Comparison of ENCODE assay signal across 28 mouse cellular contexts in the genomic region with DNA sequence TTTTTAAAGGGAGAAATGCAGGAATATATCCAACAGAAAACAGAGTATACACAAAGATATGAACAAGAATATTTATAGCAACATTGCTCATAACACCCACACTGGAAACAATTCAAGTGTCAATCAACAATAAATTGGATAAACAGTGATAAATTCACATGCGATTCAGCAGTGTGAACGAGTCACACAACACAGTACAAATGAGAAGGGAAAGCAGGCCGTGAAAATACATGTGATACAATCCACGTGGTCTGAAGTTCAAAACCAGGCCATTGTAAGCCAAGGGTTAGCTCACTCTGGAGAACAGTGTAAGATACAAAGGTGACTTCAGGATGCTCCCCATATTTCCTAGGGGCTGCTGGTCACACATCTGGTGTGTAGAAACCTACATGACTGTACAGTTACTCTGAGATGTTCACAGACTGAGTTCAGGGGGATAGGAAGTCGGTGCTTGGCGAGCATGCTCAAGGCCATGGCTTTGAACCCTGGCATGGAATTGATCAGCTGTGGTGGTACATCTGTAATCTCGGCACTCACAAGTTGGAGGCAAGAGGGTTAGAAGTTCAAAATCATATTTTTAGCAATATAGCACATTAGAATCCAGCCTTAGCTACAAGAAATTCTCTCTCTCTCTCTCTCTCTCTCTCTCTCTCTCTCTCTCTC. TPM values are rescaled to one million over a fixed set of nuclear protein-coding genes. Genes with fewer than 3 reads are reported as not detected.
DNase-seq lines count a peak whose midpoint lies in the region; ATAC-seq and TF ChIP-seq lines count a peak whose summit lies in the region.
"Had no signal": no experiment of that assay in that cellular context is flagged by ENCODE, and none has a peak within 500 bp of the region (broad histone marks: within the 10 kb centered on the region; RNA-seq: fewer than 3 reads in every experiment).

No protein-coding gene starts in this region.

- WGBS in forebrain, embryonic 14.5 days, result 68% methylated on average over 7 of the region's 7 CpGs
- 85% methylated on average over 7 of the region's 7 CpGs for WGBS in forebrain, embryonic 11.5 days
- 51% methylated on average over 7 of the region's 7 CpGs for WGBS in heart, embryonic 13.5 days
- WGBS in liver, postnatal 0 days (ENCODE audit: insufficient replicate concordance), result 67% methylated on average over 7 of the region's 7 CpGs

- TF ChIP-seq EP300 in liver, postnatal 0 days (IDR thresholded peaks at IDR 0.05; ENCODE audit: low read depth), result no peak

- no peaks in the 10 kb centered on the region for H3K27me3 ChIP-seq in forebrain, embryonic 14.5 days (replicated peaks; ENCODE audit: control insufficient read depth, insufficient read depth, low read length)
- no peaks in the 10 kb centered on the region for H3K27me3 ChIP-seq in forebrain, embryonic 11.5 days (ENCODE audit: control insufficient read depth, insufficient read depth, low read length)
- peaks cover 6% of the 10 kb centered on the region; the same call in 1 of the 2 replicates for H3K27me3 ChIP-seq in heart, embryonic 13.5 days (replicated peaks)
- H3K27me3 ChIP-seq in liver, postnatal 0 days (ENCODE audit: insufficient read depth, low read length), result no peaks in the 10 kb centered on the region
- H3K27me3 ChIP-seq: forebrain, embryonic 15.5 days; hindbrain, embryonic 13.5 days; intestine, embryonic 15.5 days; kidney, embryonic 15.5 days; Patski had no signal

- TF ChIP-seq CTCF in liver, postnatal 0 days (IDR thresholded peaks at IDR 0.05; ENCODE audit: low read depth), result no peak

- no peak for ATAC-seq in forebrain, embryonic 14.5 days
- no peak for ATAC-seq in forebrain, embryonic 11.5 days (replicated peaks; ENCODE audit: low FRiP score)
- no peak for ATAC-seq in heart, embryonic 13.5 days (ENCODE audit: extremely low read depth, insufficient number of reproducible peaks, low FRiP score, low TSS enrichment)
- no peak for ATAC-seq in liver, postnatal 0 days
- ATAC-seq: forebrain, embryonic 15.5 days; hindbrain, embryonic 16.5 days; intestine, embryonic 15.5 days; Patski had no signal

- no peaks in the 10 kb centered on the region for H3K36me3 ChIP-seq in forebrain, embryonic 14.5 days (ENCODE audit: control insufficient read depth, insufficient read depth, low read length)
- H3K36me3 ChIP-seq in forebrain, embryonic 11.5 days (ENCODE audit: control insufficient read depth, insufficient read depth, low read length), result no peaks in the 10 kb centered on the region
- H3K36me3 ChIP-seq in heart, embryonic 13.5 days, result no peaks in the 10 kb centered on the region; the same call in 1 of the 2 replicates
- H3K36me3 ChIP-seq in liver, postnatal 0 days (replicated peaks; ENCODE audit: insufficient read depth, low read length), result no peaks in the 10 kb centered on the region
- H3K36me3 ChIP-seq: forebrain, embryonic 15.5 days; G1E; hindbrain, embryonic 10.5 days; hindbrain, embryonic 13.5 days; intestine, embryonic 15.5 days; kidney, embryonic 15.5 days had no signal

- no peak overlapping the region for H3K4me3 ChIP-seq in forebrain, embryonic 14.5 days (ENCODE audit: low read depth, low read length)
- H3K4me3 ChIP-seq in forebrain, embryonic 11.5 days (ENCODE audit: low read depth, low read length), result no peak overlapping the region
- H3K4me3 ChIP-seq in heart, embryonic 13.5 days, result no peak overlapping the region
- no peak overlapping the region for H3K4me3 ChIP-seq in liver, postnatal 0 days (ENCODE audit: low read depth, low read length)
- H3K4me3 ChIP-seq: forebrain, embryonic 15.5 days; gastrocnemius, adult 2 months; heart, adult 2 months; hindbrain, embryonic 10.5 days; hindbrain, embryonic 13.5 days; intestine, embryonic 15.5 days; kidney, embryonic 15.5 days had no signal

- peaks cover 6% of the 10 kb centered on the region; the same call in 1 of the 2 replicates for H3K4me1 ChIP-seq in forebrain, embryonic 14.5 days (ENCODE audit: control insufficient read depth, insufficient read depth, low read length)
- H3K4me1 ChIP-seq in forebrain, embryonic 11.5 days (replicated peaks; ENCODE audit: control insufficient read depth, insufficient read depth, low read length), result no peaks in the 10 kb centered on the region
- H3K4me1 ChIP-seq in heart, embryonic 13.5 days, result peaks cover 34% of the 10 kb centered on the region
- H3K4me1 ChIP-seq in liver, postnatal 0 days (ENCODE audit: insufficient read depth), result no peaks in the 10 kb centered on the region

- no peak overlapping the region for H3K9ac ChIP-seq in forebrain, embryonic 14.5 days (ENCODE audit: low read length)
- no peak overlapping the region for H3K9ac ChIP-seq in forebrain, embryonic 11.5 days (ENCODE audit: low read length)
- H3K9ac ChIP-seq in heart, embryonic 13.5 days, result no peak overlapping the region
- H3K9ac ChIP-seq in liver, postnatal 0 days (replicated peaks), result no peak overlapping the region
- H3K9ac ChIP-seq: forebrain, embryonic 15.5 days; hindbrain, embryonic 13.5 days; intestine, embryonic 15.5 days; kidney, embryonic 15.5 days had no signal

- DNase-seq in forebrain, embryonic 14.5 days (ENCODE audit: low spot score), result peak; percentile 20
- no peak for DNase-seq in forebrain, embryonic 11.5 days (ENCODE audit: low spot score)
- DNase-seq in heart, postnatal 4 days, result no peak
- DNase-seq in 3T3-L1 (ENCODE audit: low read depth, low spot score) (peak; percentile 74), adipocyte (ENCODE audit: low spot score) (peak; percentile 53)
- DNase-seq in adrenal gland, postnatal 25 days, result no peak
- no peak for DNase-seq in liver, postnatal 0 days
- DNase-seq: adrenal gland, adult 2 months; adrenal gland, postnatal 14 days; B cell, adult 2 months; cerebellum, adult 18-20 months; cerebellum, adult 9-10 months; cerebellum, postnatal 14 days; gastrocnemius, adult 2 months; gastrocnemius, postnatal 25 days; heart, adult 2 months; kidney, adult 11 months; kidney, adult 8-10 months had no signal

- H3K9me3 ChIP-seq in forebrain, embryonic 14.5 days (replicated peaks; ENCODE audit: control insufficient read depth, low read length), result no peaks in the 10 kb centered on the region
- H3K9me3 ChIP-seq in forebrain, embryonic 11.5 days (ENCODE audit: control insufficient read depth, low read length), result no peaks in the 10 kb centered on the region
- H3K9me3 ChIP-seq in heart, embryonic 13.5 days, result no peaks in the 10 kb centered on the region
- no peaks in the 10 kb centered on the region for H3K9me3 ChIP-seq in liver, postnatal 0 days (ENCODE audit: low read length)
- H3K9me3 ChIP-seq: forebrain, embryonic 15.5 days; G1E; hindbrain, embryonic 10.5 days; hindbrain, embryonic 13.5 days; intestine, embryonic 15.5 days; kidney, embryonic 15.5 days had no signal

- H3K4me2 ChIP-seq in forebrain, embryonic 14.5 days (ENCODE audit: low read length), result no peak overlapping the region
- no peak overlapping the region for H3K4me2 ChIP-seq in forebrain, embryonic 11.5 days (ENCODE audit: low read depth, low read length, severe bottlenecking)
- H3K4me2 ChIP-seq in heart, embryonic 13.5 days, result no peak overlapping the region
- H3K4me2 ChIP-seq in liver, postnatal 0 days (ENCODE audit: low read depth, low read length), result no peak overlapping the region
- H3K4me2 ChIP-seq: forebrain, embryonic 15.5 days; heart, embryonic 11.5 days; hindbrain, embryonic 13.5 days; intestine, embryonic 15.5 days; kidney, embryonic 15.5 days had no signal

- no peak overlapping the region for H3K27ac ChIP-seq in forebrain, embryonic 14.5 days (ENCODE audit: low read depth, low read length)
- no peak overlapping the region for H3K27ac ChIP-seq in forebrain, embryonic 11.5 days (ENCODE audit: low read depth, low read length)
- 0 out of 2 replicates have a peak overlapping the region, but pooled peaks have one; percentile 29 for H3K27ac ChIP-seq in heart, embryonic 13.5 days (replicated peaks)
- no peak overlapping the region for H3K27ac ChIP-seq in liver, postnatal 0 days (ENCODE audit: low read depth)
- H3K27ac ChIP-seq: forebrain, embryonic 15.5 days; gastrocnemius, adult 2 months; heart, adult 2 months; hindbrain, embryonic 10.5 days; hindbrain, embryonic 13.5 days; intestine, embryonic 15.5 days; kidney, embryonic 15.5 days had no signal

RNA-seq across cellular contexts. Expression of a gene that starts 10.2 kb away (rescaled TPM):
- 4.6 and 7.6 TPM in 2 replicates for polyA plus RNA-seq in forebrain, embryonic 14.5 days (2014; fragmentation: Nextera tagmentation; extraction: Ambion mirVana)
- polyA plus RNA-seq in forebrain, embryonic 11.5 days (2014; fragmentation: Nextera tagmentation; extraction: Ambion mirVana), result 6.6 and 7.4 TPM in 2 replicates
- polyA plus RNA-seq in heart, embryonic 13.5 days (2015; fragmentation: Nextera tagmentation; extraction: Ambion mirVana), result 34.0 and 35.0 TPM in 2 replicates
- 10 to 100 TPM; 39.5 to 40.6 TPM for total RNA-seq in heart, postnatal 4 days (2021)
- 8.3 and 8.7 TPM in 2 replicates for total RNA-seq in adrenal gland, postnatal 25 days (2021)
- polyA plus RNA-seq in liver, postnatal 0 days (2015; fragmentation: Nextera tagmentation; extraction: Ambion mirVana), result 1.7 and 1.8 TPM in 2 replicates

RNA-seq across cellular contexts. Expression of a gene that starts 17.1 kb away (rescaled TPM):
- polyA plus RNA-seq in forebrain, embryonic 14.5 days (2014; fragmentation: Nextera tagmentation; extraction: Ambion mirVana), result 0.48 and 0.74 TPM in 2 replicates
- 0.21 and 0.44 TPM in 2 replicates for polyA plus RNA-seq in forebrain, embryonic 11.5 days (2014; fragmentation: Nextera tagmentation; extraction: Ambion mirVana)
- polyA plus RNA-seq in heart, embryonic 13.5 days (2015; fragmentation: Nextera tagmentation; extraction: Ambion mirVana), result 0.87 and 1.4 TPM in 2 replicates
- total RNA-seq in heart, postnatal 4 days (2021), result under 1 TPM; 0.45 to 0.83 TPM
- 0.27 and 1.2 TPM in 2 replicates for total RNA-seq in adrenal gland, postnatal 25 days (2021)
- polyA plus RNA-seq in liver, postnatal 0 days (2015; fragmentation: Nextera tagmentation; extraction: Ambion mirVana), result 0.25 and 0.48 TPM in 2 replicates

RNA-seq across cellular contexts. Expression of a gene that starts 18.7 kb away (rescaled TPM):
- polyA plus RNA-seq in forebrain, embryonic 14.5 days (2014; fragmentation: Nextera tagmentation; extraction: Ambion mirVana), result 37.1 and 43.1 TPM in 2 replicates
- polyA plus RNA-seq in forebrain, embryonic 11.5 days (2014; fragmentation: Nextera tagmentation; extraction: Ambion mirVana), result 45.5 and 57.8 TPM in 2 replicates
- 62.0 and 63.4 TPM in 2 replicates for polyA plus RNA-seq in heart, embryonic 13.5 days (2015; fragmentation: Nextera tagmentation; extraction: Ambion mirVana)
- total RNA-seq in heart, postnatal 4 days (2021), result 10 to 100 TPM; 86.3 to 87.0 TPM
- 83.6 and 88.2 TPM in 2 replicates for total RNA-seq in adrenal gland, postnatal 25 days (2021)
- polyA plus RNA-seq in liver, postnatal 0 days (2015; fragmentation: Nextera tagmentation; extraction: Ambion mirVana), result 20.3 and 22.3 TPM in 2 replicates

RNA-seq across cellular contexts. Expression of a gene that starts 23.4 kb away (rescaled TPM):
- 4.7 and 5.2 TPM in 2 replicates for polyA plus RNA-seq in forebrain, embryonic 14.5 days (2014; fragmentation: Nextera tagmentation; extraction: Ambion mirVana)
- polyA plus RNA-seq in forebrain, embryonic 11.5 days (2014; fragmentation: Nextera tagmentation; extraction: Ambion mirVana), result 9.1 and 10.9 TPM in 2 replicates
- 24.4 and 26.2 TPM in 2 replicates for polyA plus RNA-seq in heart, embryonic 13.5 days (2015; fragmentation: Nextera tagmentation; extraction: Ambion mirVana)
- total RNA-seq in heart, postnatal 4 days (2021), result 100 to 1,000 TPM; 108 to 118 TPM
- total RNA-seq in adrenal gland, postnatal 25 days (2021), result 12.7 and 26.0 TPM in 2 replicates
- 0.05 and 0.08 TPM in 2 replicates for polyA plus RNA-seq in liver, postnatal 0 days (2015; fragmentation: Nextera tagmentation; extraction: Ambion mirVana)

RNA-seq across cellular contexts. Expression of a gene that starts 38.4 kb away (rescaled TPM):
- polyA plus RNA-seq in forebrain, embryonic 14.5 days (2014; fragmentation: Nextera tagmentation; extraction: Ambion mirVana), result not detected in 2 replicates
- polyA plus RNA-seq in forebrain, embryonic 11.5 days (2014; fragmentation: Nextera tagmentation; extraction: Ambion mirVana), result not detected in 2 replicates
- polyA plus RNA-seq in heart, embryonic 13.5 days (2015; fragmentation: Nextera tagmentation; extraction: Ambion mirVana), result 0.25 TPM in 1 of 2 replicates, not detected in the other
- total RNA-seq in heart, postnatal 4 days (2021), result under 1 TPM in 1 of 2 experiments, not detected in 1; 0.19 TPM
- total RNA-seq in adrenal gland, postnatal 25 days (2021), result 0.43 TPM in 1 of 2 replicates, not detected in the other
- 0.11 TPM in 1 of 2 replicates, not detected in the other for polyA plus RNA-seq in liver, postnatal 0 days (2015; fragmentation: Nextera tagmentation; extraction: Ambion mirVana)
- total RNA-seq: adrenal gland, postnatal 14 days had no signal
- polyA plus RNA-seq: G1E had no signal

Comparison
In these comparisons a context has a peak if more than half of its experiments do, and no peak if none do; other contexts are left out.
1. DNase-seq: peak in forebrain, embryonic 14.5 days (single experiment), 3T3-L1 (single experiment) and adipocyte (single experiment); none in forebrain, embryonic 11.5 days (single experiment), heart, postnatal 4 days (single experiment), adrenal gland, postnatal 25 days (single experiment) and liver, postnatal 0 days (single experiment).